Mouse (Mus musculus) heart, adult 11 months (tissue): ENCODE results near the gene Gm5849.
"Not testable (repeated sequence)": the region's sequence is repeated elsewhere in the genome, so short reads cannot be mapped to it uniquely, and the experiment has no call there.

Source experiments
- DNase-seq: peaks from one replicate; pipeline ENCODE4 v3.0.0; 2022

The Gm5849 gene

DNA sequence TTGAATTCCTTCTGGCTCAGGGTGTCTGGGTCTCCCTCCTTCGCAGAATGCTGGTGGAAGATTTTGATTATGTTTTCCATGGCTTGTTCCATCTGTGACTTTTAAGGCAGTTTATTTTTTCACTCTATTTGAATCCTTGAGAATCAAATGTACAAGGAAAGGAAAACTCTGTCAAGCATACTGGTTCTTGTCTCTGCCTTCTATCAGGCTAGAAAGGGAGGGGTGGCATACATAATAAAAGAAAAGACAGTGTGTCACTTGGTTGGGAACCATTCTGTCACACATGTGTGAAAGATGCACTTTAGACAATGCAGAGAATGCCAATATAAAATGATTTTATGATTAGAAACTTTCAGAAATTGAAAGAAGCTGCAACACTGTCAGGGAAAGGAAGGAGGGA is at the start of gene Gm5849:
Gm5849 (minus strand) TSS at position 101 of the 400 bp plus-strand sequence.
- not testable (repeated sequence) for DNase-seq

DNA sequence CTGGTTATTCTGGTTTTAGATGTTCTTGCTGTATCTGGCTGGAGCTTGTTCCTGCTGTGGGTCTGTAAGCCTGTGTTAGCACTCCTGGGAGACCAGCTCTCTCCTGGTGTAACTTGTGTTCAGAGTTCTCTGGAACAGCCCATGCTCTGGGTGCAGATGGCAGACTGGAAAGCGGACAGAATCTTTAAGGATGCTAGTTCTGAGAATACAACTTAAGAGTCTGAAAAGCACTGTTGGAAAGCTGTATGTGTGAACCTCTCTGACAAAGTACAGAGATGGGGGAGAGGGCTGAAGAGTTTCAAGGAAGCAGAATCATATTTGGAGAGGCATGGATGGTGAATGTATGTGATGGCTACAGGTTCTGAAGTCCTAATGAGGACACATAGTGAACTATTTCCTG is 28.0 kb downstream of the Gm5849 start:
- no peak for DNase-seq

DNA sequence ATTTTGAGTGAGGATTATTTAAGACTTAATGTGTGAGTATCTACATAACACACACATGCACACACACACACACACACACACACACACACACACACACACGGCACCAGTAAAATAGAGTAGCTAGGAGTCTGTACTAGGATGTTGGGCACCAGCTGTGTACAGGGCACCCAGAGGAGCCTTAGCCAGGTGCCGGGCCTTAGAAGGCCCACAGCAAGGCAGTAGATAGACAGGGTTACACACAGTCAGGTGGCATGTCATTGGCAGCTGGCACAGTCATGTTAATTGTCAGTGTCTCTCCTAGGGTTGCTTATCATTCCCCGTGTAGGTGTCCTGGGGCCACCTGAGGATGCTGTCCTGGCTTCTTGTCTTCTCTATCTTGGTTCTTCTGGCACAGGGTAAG is 51.1 kb downstream of the Gm5849 start, which contains the start of gene Pglyrp4:
Pglyrp4 (plus strand) TSS at position 301 of the 400 bp plus-strand sequence.
- no peak for DNase-seq
